Mouse (Mus musculus): ENCODE results near the gene Asic2. TPM values are rescaled to one million over a fixed set of nuclear protein-coding genes. Genes with fewer than 3 reads are reported as not detected.

The Asic2 gene
- polyA plus RNA-seq, 1 experiment, result not detected

GRCm38 (mm10) chr11:81802614-81803013, 165.6 kb downstream of the Asic2 start:
- no peak overlapping the region for H3K27ac ChIP-seq (ENCODE audit: control insufficient read depth, insufficient read depth, low read depth, low read length, poor library complexity)
- WGBS, result 61% methylated on average over 1 of the region's 1 CpGs
- no peak for TF ChIP-seq CTCF (IDR thresholded peaks at IDR 0.05; ENCODE audit: control insufficient read depth, insufficient read depth, low read length)
- no peak for TF ChIP-seq POLR2A (IDR thresholded peaks at IDR 0.05; ENCODE audit: borderline replicate concordance, control insufficient read depth, low read depth, low read length)

GRCm38 (mm10) chr11:81800899-81801298, 167.4 kb downstream of the Asic2 start:
- Histone ChIP-seq H3K4me3 (replicated peaks; ENCODE audit: control insufficient read depth, low read depth, low read length) (no peak overlapping the region), H3K4me1 (ENCODE audit: control insufficient read depth, insufficient read depth, low read length) (no peaks in the 10 kb centered on the region), H3K27ac (ENCODE audit: control insufficient read depth, insufficient read depth, low read depth, low read length, poor library complexity) (no peak overlapping the region)
- no peak for TF ChIP-seq POLR2A (IDR thresholded peaks at IDR 0.05; ENCODE audit: borderline replicate concordance, control insufficient read depth, low read depth, low read length)
- no peak for TF ChIP-seq CTCF (IDR thresholded peaks at IDR 0.05; ENCODE audit: control insufficient read depth, insufficient read depth, low read length)
- 74% methylated on average over 4 of the region's 4 CpGs for WGBS

More at GRCm38 (mm10) chr11:81802614-81803013, 165.6 kb downstream of the Asic2 start:
- H3K4me3 ChIP-seq (replicated peaks; ENCODE audit: control insufficient read depth, low read depth, low read length), result no peak overlapping the region
- no peaks in the 10 kb centered on the region; the same call in 1 of the 2 replicates for H3K4me1 ChIP-seq (ENCODE audit: control insufficient read depth, insufficient read depth, low read length)

- WGBS, result 59% methylated on average over 2 of the region's 2 CpGs
- H3K4me1 ChIP-seq (ENCODE audit: control insufficient read depth, insufficient read depth, low read length), result no peaks in the 10 kb centered on the region
- H3K27ac ChIP-seq (ENCODE audit: control insufficient read depth, insufficient read depth, low read depth, low read length, poor library complexity), result no peak overlapping the region
- TF ChIP-seq POLR2A (IDR thresholded peaks at IDR 0.05; ENCODE audit: borderline replicate concordance, control insufficient read depth, low read depth, low read length) (no peak), CTCF (IDR thresholded peaks at IDR 0.05; ENCODE audit: control insufficient read depth, insufficient read depth, low read length) (no peak)
- no peak overlapping the region for H3K4me3 ChIP-seq (replicated peaks; ENCODE audit: control insufficient read depth, low read depth, low read length)
These were observed 174.7 kb downstream of the Asic2 start for GRCm38 (mm10) chr11:81793588-81793987.

- 48% methylated on average over 1 of the region's 1 CpGs for WGBS
- Histone ChIP-seq H3K4me3 (replicated peaks; ENCODE audit: control insufficient read depth, low read depth, low read length) (no peak overlapping the region), H3K27ac (ENCODE audit: control insufficient read depth, insufficient read depth, low read depth, low read length, poor library complexity) (no peak overlapping the region), H3K4me1 (ENCODE audit: control insufficient read depth, insufficient read depth, low read length) (no peaks in the 10 kb centered on the region)
- no peak for TF ChIP-seq POLR2A (IDR thresholded peaks at IDR 0.05; ENCODE audit: borderline replicate concordance, control insufficient read depth, low read depth, low read length)
- TF ChIP-seq CTCF (IDR thresholded peaks at IDR 0.05; ENCODE audit: control insufficient read depth, insufficient read depth, low read length), result no peak
These were observed 176.7 kb downstream of the Asic2 start for GRCm38 (mm10) chr11:81791579-81791978.

GRCm38 (mm10) chr11:81780596-81780995, 187.7 kb downstream of the Asic2 start:
- Histone ChIP-seq H3K4me1 (ENCODE audit: control insufficient read depth, insufficient read depth, low read length) (no peaks in the 10 kb centered on the region), H3K27ac (ENCODE audit: control insufficient read depth, insufficient read depth, low read depth, low read length, poor library complexity) (no peak overlapping the region), H3K4me3 (replicated peaks; ENCODE audit: control insufficient read depth, low read depth, low read length) (no peak overlapping the region)
- 75% methylated on average over 2 of the region's 2 CpGs for WGBS
- TF ChIP-seq POLR2A (IDR thresholded peaks at IDR 0.05; ENCODE audit: borderline replicate concordance, control insufficient read depth, low read depth, low read length), result no peak
- TF ChIP-seq CTCF (IDR thresholded peaks at IDR 0.05; ENCODE audit: control insufficient read depth, insufficient read depth, low read length), result no peak

GRCm38 (mm10) chr11:81779881-81780280, 188.4 kb downstream of the Asic2 start:
- H3K27ac ChIP-seq (ENCODE audit: control insufficient read depth, insufficient read depth, low read depth, low read length, poor library complexity), result no peak overlapping the region
- H3K4me1 ChIP-seq (ENCODE audit: control insufficient read depth, insufficient read depth, low read length), result no peaks in the 10 kb centered on the region
- 80% methylated on average over 7 of the region's 7 CpGs for WGBS
- TF ChIP-seq CTCF (IDR thresholded peaks at IDR 0.05; ENCODE audit: control insufficient read depth, insufficient read depth, low read length), result no peak
- no peak for TF ChIP-seq POLR2A (IDR thresholded peaks at IDR 0.05; ENCODE audit: borderline replicate concordance, control insufficient read depth, low read depth, low read length)
- no peak overlapping the region for H3K4me3 ChIP-seq (replicated peaks; ENCODE audit: control insufficient read depth, low read depth, low read length)

- H3K27ac ChIP-seq (ENCODE audit: control insufficient read depth, insufficient read depth, low read depth, low read length, poor library complexity), result no peak overlapping the region
- H3K4me1 ChIP-seq (ENCODE audit: control insufficient read depth, insufficient read depth, low read length), result no peaks in the 10 kb centered on the region
- 42% methylated on average over 7 of the region's 7 CpGs for WGBS
- H3K4me3 ChIP-seq (replicated peaks; ENCODE audit: control insufficient read depth, low read depth, low read length), result no peak overlapping the region
- TF ChIP-seq CTCF (IDR thresholded peaks at IDR 0.05; ENCODE audit: control insufficient read depth, insufficient read depth, low read length) (no peak), POLR2A (IDR thresholded peaks at IDR 0.05; ENCODE audit: borderline replicate concordance, control insufficient read depth, low read depth, low read length) (no peak)
These were observed 196.9 kb downstream of the Asic2 start for GRCm38 (mm10) chr11:81771195-81771895.

- no peak overlapping the region for H3K27ac ChIP-seq (ENCODE audit: control insufficient read depth, insufficient read depth, low read depth, low read length, poor library complexity)
- 64% methylated on average over 5 of the region's 5 CpGs for WGBS
- TF ChIP-seq POLR2A (IDR thresholded peaks at IDR 0.05; ENCODE audit: borderline replicate concordance, control insufficient read depth, low read depth, low read length) (no peak), CTCF (IDR thresholded peaks at IDR 0.05; ENCODE audit: control insufficient read depth, insufficient read depth, low read length) (no peak)
- H3K4me3 ChIP-seq (replicated peaks; ENCODE audit: control insufficient read depth, low read depth, low read length), result no peak overlapping the region
- H3K4me1 ChIP-seq (ENCODE audit: control insufficient read depth, insufficient read depth, low read length), result no peaks in the 10 kb centered on the region
These were observed 198.5 kb downstream of the Asic2 start for GRCm38 (mm10) chr11:81769691-81770260.
